7 mouse cellular contexts compared by ENCODE assay signal in the genomic region with DNA sequence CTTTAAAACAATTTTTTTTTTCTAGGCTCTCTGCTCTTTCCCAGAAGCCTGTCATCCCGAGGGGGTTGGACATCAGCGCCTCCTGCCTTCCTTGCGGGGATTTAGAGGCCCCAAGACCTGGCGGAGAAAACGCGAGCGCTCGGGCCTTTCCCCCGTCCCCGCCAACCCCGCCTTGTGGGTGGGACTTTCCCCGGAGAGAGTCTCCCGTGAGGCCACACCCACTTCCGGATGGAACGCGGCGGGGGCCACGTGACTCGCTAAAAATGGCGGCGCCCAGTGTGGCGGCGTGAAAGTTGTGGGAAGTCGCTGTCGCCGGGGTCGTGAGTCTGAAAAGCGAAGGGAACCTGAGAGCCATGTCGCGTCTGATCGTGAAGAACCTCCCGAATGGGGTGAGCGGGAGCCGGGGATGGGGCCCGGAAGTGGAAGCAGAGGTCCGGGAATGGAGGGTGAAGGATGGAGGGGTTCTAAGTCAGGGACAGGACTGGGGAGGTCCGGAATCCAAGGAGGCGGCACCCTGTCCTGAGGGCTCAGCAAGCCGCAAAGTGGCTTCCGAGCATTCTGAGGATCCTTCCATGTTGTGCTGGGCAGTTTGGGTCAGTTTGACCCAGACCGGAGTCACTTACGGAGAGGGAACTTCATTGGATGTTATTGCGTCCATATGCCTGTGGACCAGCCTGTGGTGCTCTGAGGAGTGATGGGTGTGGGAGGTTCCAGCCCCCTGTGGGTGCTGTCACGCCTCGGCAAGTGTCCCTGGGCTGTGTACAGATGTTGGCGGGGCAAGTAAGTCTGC. TPM values are rescaled to one million over a fixed set of nuclear protein-coding genes. Genes with fewer than 3 reads are reported as not detected.
DNase-seq lines count a peak whose midpoint lies in the region; ATAC-seq and TF ChIP-seq lines count a peak whose summit lies in the region.

A gene (plus strand): TSS at position 205 of the 790 bp plus-strand sequence.

- ATAC-seq in embryonic facial prominence, embryonic 11.5 days (replicated peaks; ENCODE audit: insufficient number of reproducible peaks, low FRiP score, low TSS enrichment, low read depth), result peak; percentile 66
- peak; percentile 60 for ATAC-seq in limb, embryonic 12.5 days (ENCODE audit: insufficient number of reproducible peaks, insufficient read depth, low FRiP score, low TSS enrichment, low read depth)
- ATAC-seq in midbrain, embryonic 15.5 days (replicated peaks), result peak; percentile 86

- H3K9me3 ChIP-seq in embryonic facial prominence, embryonic 11.5 days (replicated peaks; ENCODE audit: control insufficient read depth, low read length), result no peaks in the 10 kb centered on the region
- H3K9me3 ChIP-seq in limb, embryonic 12.5 days, result peaks cover 4% of the 10 kb centered on the region; the same call in 1 of the 2 replicates
- no peaks in the 10 kb centered on the region for H3K9me3 ChIP-seq in midbrain, embryonic 15.5 days

- H3K27ac ChIP-seq in embryonic facial prominence, embryonic 11.5 days (replicated peaks; ENCODE audit: low read depth, low read length), result no peak within 1 kb of the TSS
- H3K27ac ChIP-seq in kidney, adult 2 months (ENCODE audit: insufficient read depth, low read depth, low read length), result no peak within 1 kb of the TSS
- H3K27ac ChIP-seq in limb, embryonic 12.5 days, result 0 out of 2 replicates have a peak within 1 kb of the TSS, but pooled peaks have one; percentile 62
- peak within 1 kb of the TSS; percentile 78 for H3K27ac ChIP-seq in midbrain, embryonic 15.5 days
- H3K27ac ChIP-seq in spleen, adult 2 months (ENCODE audit: insufficient read depth, low read length), result no peak within 1 kb of the TSS

- TF ChIP-seq POLR2A in kidney, adult 2 months (IDR thresholded peaks at IDR 0.05; ENCODE audit: low read depth, low read length), result no peak
- 0 out of 2 replicates have a peak, but pooled peaks have one; percentile 46 for TF ChIP-seq POLR2A in spleen, adult 2 months (IDR thresholded peaks at IDR 0.05; ENCODE audit: low read depth, low read length)

- DNase-seq in adrenal gland, postnatal 14 days, result peak; percentile 97
- peak; percentile 95 for DNase-seq in embryonic facial prominence, embryonic 11.5 days (ENCODE audit: low spot score)
- DNase-seq in heart, adult 18-20 months, result peak; percentile 95 to 98
- peak; percentile 94 for DNase-seq in kidney, adult 2 months
- peak; percentile 80 to 92 for DNase-seq in spleen, adult 2 months (ENCODE audit: low read depth in 1 of 2, low spot score in 2 of 2)

- H3K4me3 ChIP-seq in embryonic facial prominence, embryonic 11.5 days (ENCODE audit: low read depth, low read length), result peak within 1 kb of the TSS; percentile 81
- peak within 1 kb of the TSS; percentile 91 for H3K4me3 ChIP-seq in kidney, adult 2 months (ENCODE audit: insufficient read depth, low read depth, low read length)
- H3K4me3 ChIP-seq in limb, embryonic 12.5 days (replicated peaks), result peak within 1 kb of the TSS; percentile 83
- peak within 1 kb of the TSS; percentile 89 for H3K4me3 ChIP-seq in midbrain, embryonic 15.5 days
- H3K4me3 ChIP-seq in spleen, adult 2 months (ENCODE audit: extremely low read depth, insufficient read depth, insufficient read length), result peak within 1 kb of the TSS; percentile 91

- no peaks in the 10 kb centered on the region for H3K4me1 ChIP-seq in embryonic facial prominence, embryonic 11.5 days (ENCODE audit: control insufficient read depth, insufficient read depth, low read length)
- no peaks in the 10 kb centered on the region for H3K4me1 ChIP-seq in kidney, adult 2 months (ENCODE audit: control insufficient read depth, insufficient read depth, low read length)
- H3K4me1 ChIP-seq in limb, embryonic 12.5 days (replicated peaks), result peaks cover 7% of the 10 kb centered on the region; the same call in 1 of the 2 replicates
- peaks cover 9% of the 10 kb centered on the region for H3K4me1 ChIP-seq in midbrain, embryonic 15.5 days
- H3K4me1 ChIP-seq in spleen, adult 2 months (ENCODE audit: control insufficient read depth, insufficient read depth, insufficient read length), result no peaks in the 10 kb centered on the region; the same call in 1 of the 2 replicates

- H3K36me3 ChIP-seq in embryonic facial prominence, embryonic 11.5 days (replicated peaks; ENCODE audit: control insufficient read depth, insufficient read depth, low read depth, low read length), result peaks cover 5% of the 10 kb centered on the region; the same call in 1 of the 2 replicates
- H3K36me3 ChIP-seq in kidney, adult 2 months (ENCODE audit: control insufficient read depth, insufficient read depth, low read length), result no peaks in the 10 kb centered on the region
- H3K36me3 ChIP-seq in limb, embryonic 12.5 days, result peaks cover 28% of the 10 kb centered on the region
- peaks cover 14% of the 10 kb centered on the region; the same call in 1 of the 2 replicates for H3K36me3 ChIP-seq in midbrain, embryonic 15.5 days (replicated peaks)
- peaks cover 20% of the 10 kb centered on the region for H3K36me3 ChIP-seq in spleen, adult 2 months (ENCODE audit: control insufficient read depth, insufficient read depth, low read length)

- H3K9ac ChIP-seq in embryonic facial prominence, embryonic 11.5 days (replicated peaks; ENCODE audit: low read length), result peak within 1 kb of the TSS; percentile 67
- peak within 1 kb of the TSS; percentile 62 for H3K9ac ChIP-seq in limb, embryonic 12.5 days (replicated peaks)
- H3K9ac ChIP-seq in midbrain, embryonic 15.5 days, result peak within 1 kb of the TSS; percentile 52

- under 1% methylated on average over 46 of the region's 46 CpGs for WGBS in embryonic facial prominence, embryonic 11.5 days
- under 1% methylated on average over 46 of the region's 46 CpGs for WGBS in kidney, adult 2 months
- WGBS in limb, embryonic 12.5 days, result under 1% methylated on average over 46 of the region's 46 CpGs
- under 1% methylated on average over 46 of the region's 46 CpGs for WGBS in midbrain, embryonic 15.5 days
- 1% methylated on average over 46 of the region's 46 CpGs for WGBS in spleen, adult 2 months

- peak within 1 kb of the TSS; percentile 68 for H3K4me2 ChIP-seq in embryonic facial prominence, embryonic 11.5 days (ENCODE audit: low read depth, low read length)
- H3K4me2 ChIP-seq in limb, embryonic 12.5 days, result peak within 1 kb of the TSS; percentile 93
- H3K4me2 ChIP-seq in midbrain, embryonic 15.5 days, result peak within 1 kb of the TSS; percentile 96

- H3K27me3 ChIP-seq in embryonic facial prominence, embryonic 11.5 days (ENCODE audit: control insufficient read depth, insufficient read depth, low read length), result no peaks in the 10 kb centered on the region
- no peaks in the 10 kb centered on the region for H3K27me3 ChIP-seq in kidney, adult 2 months (replicated peaks; ENCODE audit: control insufficient read depth, insufficient read depth, low read length)
- H3K27me3 ChIP-seq in limb, embryonic 12.5 days, result no peaks in the 10 kb centered on the region
- peaks cover 6% of the 10 kb centered on the region; the same call in 1 of the 2 replicates for H3K27me3 ChIP-seq in midbrain, embryonic 15.5 days (replicated peaks)
- H3K27me3 ChIP-seq in spleen, adult 2 months (ENCODE audit: control insufficient read depth, insufficient read depth, low read length), result no peaks in the 10 kb centered on the region

- TF ChIP-seq CTCF in kidney, adult 2 months (conservative IDR thresholded peaks at IDR 0.05; ENCODE audit: insufficient read depth, insufficient read length, low read depth, low read length), result 0 out of 2 replicates have a peak, but pooled peaks have one; percentile 19
- no peak for TF ChIP-seq CTCF in spleen, adult 2 months (IDR thresholded peaks at IDR 0.05; ENCODE audit: extremely low read depth, insufficient read depth, insufficient read length, insufficient replicate concordance)

RNA-seq across cellular contexts. Expression of the gene that starts here (rescaled TPM):
- total RNA-seq in adrenal gland, postnatal 14 days (2021), result 21.9 and 32.2 TPM in 2 replicates
- polyA plus RNA-seq in embryonic facial prominence, embryonic 11.5 days (2014; fragmentation: Nextera tagmentation; extraction: Ambion mirVana), result 22.9 and 27.0 TPM in 2 replicates
- 10 to 100 TPM; 18.4 to 18.5 TPM for total RNA-seq in heart, adult 18-20 months (2021)
- polyA plus RNA-seq in kidney, adult 2 months (2012; rRNA removed), result 10.7 and 12.1 TPM in 2 replicates
- 28.5 and 31.1 TPM in 2 replicates for polyA plus RNA-seq in limb, embryonic 12.5 days (2016; fragmentation: Nextera tagmentation; extraction: Ambion mirVana)
- polyA plus RNA-seq in midbrain, embryonic 15.5 days (2015; fragmentation: Nextera tagmentation; extraction: Ambion mirVana), result 18.8 and 22.2 TPM in 2 replicates
- polyA plus RNA-seq in spleen, adult 2 months (2012; rRNA removed), result 13.3 and 14.7 TPM in 2 replicates

Comparison
In these comparisons a context has a peak if more than half of its experiments do, and no peak if none do; other contexts are left out.
1. H3K27ac ChIP-seq: peak in limb, embryonic 12.5 days (single experiment) and midbrain, embryonic 15.5 days (single experiment); none in embryonic facial prominence, embryonic 11.5 days (single experiment), kidney, adult 2 months (single experiment) and spleen, adult 2 months (single experiment).
2. Peak in every context shown above with its lines, with median percentiles within 50 percentile points of each other: DNase-seq, ATAC-seq, H3K4me2 ChIP-seq, H3K4me3 ChIP-seq and H3K9ac ChIP-seq.